Mouse (Mus musculus) heart, adult 18-20 months (tissue): Measurements from ENCODE around the gene Zfp771. TPM values are rescaled to one million over a fixed set of nuclear protein-coding genes. Genes with fewer than 3 reads are reported as not detected.

Experiments
- DNase-seq, 2 experiments: peaks; one replicate each; pipeline ENCODE4 v3.0.0; 2021 to 2022; ENCODE audit warnings: mixed read lengths in 1 of 2
- long read RNA-seq, 2 experiments: library from polyadenylated mRNA; stranded (forward); transcript quantifications; one replicate each; pipeline ENCODE4 v2.0.0; 2021
- total RNA-seq, 2 experiments: library from RNA; stranded (reverse); gene quantifications; 2 replicates each; pipeline ENCODE4 v1.2.3; 2021

Gene Zfp771
- 10 to 100 TPM; 18.3 to 19.3 TPM for total RNA-seq
- long read RNA-seq, experiment 1, transcript Zfp771-201 (3 exons, 1,484 nt) = major isoform, 18 of 25 reads
- long read RNA-seq, experiment 1, partial matches to known transcripts = 4 of 25 reads
- long read RNA-seq, experiment 1, other reads (novel, unspliced or antisense) = 3 of 25 reads
- long read RNA-seq, experiment 2, transcript Zfp771-201 (3 exons, 1,484 nt) = major isoform, 15 of 18 reads
- long read RNA-seq, experiment 2, partial matches to known transcripts = 0 of 18 reads
- long read RNA-seq, experiment 2, other reads (novel, unspliced or antisense) = 3 of 18 reads

- DNase-seq = peak; percentile 95 to 97
Measured at GRCm38 (mm10) chr7:127243870-127244657, at the start of gene Zfp771. Gene Zfp771 (plus strand): TSS chr7:127244274.

DNA sequence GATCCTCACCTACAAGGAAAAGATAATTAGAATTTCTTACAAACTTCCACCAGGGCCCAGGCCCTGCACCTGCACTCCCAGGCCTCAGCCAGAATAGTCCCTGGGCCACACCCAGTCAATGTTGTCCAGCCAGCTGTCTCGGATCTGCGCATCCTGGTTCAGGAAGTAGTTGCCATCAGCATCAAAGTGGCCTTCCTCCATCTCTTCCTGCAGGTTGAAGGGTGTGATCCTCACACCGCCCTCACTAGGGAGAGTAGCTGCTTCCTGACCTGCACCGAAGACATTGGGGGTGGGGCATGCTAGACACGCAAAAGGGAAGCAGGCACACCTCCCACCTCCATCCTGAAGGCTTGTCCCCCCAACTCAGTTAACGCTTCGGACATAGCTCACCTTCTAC is 49.4 kb upstream of the Zfp771 start:
- DNase-seq = no peak

DNA sequence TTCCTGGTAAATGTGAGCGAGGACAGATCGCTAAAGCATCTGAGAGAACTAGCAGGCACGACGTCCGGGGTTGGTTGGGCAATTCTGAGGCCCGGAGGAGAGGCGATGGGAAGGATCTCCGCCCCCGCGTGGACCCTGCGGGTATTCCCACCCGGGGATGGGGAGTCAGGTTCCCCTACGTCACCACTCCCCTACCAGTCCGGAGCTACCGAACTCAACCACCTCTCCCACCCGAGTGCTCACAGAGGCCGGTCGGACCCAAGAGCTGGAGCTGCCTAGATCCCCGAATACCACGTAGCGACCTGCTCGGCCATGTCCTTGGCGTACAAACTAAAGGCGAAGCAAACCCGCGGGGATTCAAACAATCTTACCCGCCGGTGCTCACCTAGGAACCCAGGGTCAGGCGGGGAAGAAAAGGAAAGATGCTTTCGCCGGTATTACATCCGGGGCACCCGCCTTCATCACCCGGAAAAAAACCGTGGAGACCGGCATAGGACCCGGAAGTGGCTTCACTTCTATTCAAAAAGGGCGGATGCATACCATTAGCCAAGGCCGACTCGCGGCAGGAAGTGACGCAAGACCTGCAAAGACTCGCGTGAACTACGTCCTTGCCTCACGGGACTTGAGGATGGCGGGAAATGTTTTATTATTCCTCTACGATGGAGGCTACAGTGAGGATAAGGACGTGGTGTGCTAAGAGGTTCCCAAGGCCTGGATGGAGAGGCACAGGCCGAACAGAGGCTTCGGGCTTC is 48.4 kb upstream of the Zfp771 start, which contains the start of gene Cd2bp2:
TSS of gene Cd2bp2 (minus strand) at position 507 of the 752 bp plus-strand sequence.
- DNase-seq = peak; percentile 97 to 98

GRCm38 (mm10) chr7:127196484-127196883 is 47.6 kb upstream of the Zfp771 start:
- no peak for DNase-seq

DNA sequence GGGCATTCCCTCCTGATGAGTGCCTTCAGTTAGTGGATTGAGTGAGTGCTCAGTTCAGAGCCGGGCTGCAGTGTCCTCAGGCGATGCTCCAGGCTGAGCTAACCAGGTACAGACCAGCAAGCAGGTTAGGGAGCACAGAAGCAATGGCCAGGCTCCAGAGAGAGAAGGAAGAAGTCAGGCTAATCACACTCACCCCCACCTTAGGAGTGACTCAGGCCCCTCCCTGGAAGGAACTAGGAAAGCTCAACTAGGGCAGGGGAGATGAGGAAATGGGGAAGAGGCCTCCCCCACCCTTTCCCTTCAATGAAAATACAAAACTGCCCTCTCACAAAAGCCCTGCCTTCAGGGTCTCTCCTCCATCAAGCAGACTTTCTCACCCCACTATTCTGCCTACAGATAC is 37.5 kb upstream of the Zfp771 start:
- no peak for DNase-seq

DNA sequence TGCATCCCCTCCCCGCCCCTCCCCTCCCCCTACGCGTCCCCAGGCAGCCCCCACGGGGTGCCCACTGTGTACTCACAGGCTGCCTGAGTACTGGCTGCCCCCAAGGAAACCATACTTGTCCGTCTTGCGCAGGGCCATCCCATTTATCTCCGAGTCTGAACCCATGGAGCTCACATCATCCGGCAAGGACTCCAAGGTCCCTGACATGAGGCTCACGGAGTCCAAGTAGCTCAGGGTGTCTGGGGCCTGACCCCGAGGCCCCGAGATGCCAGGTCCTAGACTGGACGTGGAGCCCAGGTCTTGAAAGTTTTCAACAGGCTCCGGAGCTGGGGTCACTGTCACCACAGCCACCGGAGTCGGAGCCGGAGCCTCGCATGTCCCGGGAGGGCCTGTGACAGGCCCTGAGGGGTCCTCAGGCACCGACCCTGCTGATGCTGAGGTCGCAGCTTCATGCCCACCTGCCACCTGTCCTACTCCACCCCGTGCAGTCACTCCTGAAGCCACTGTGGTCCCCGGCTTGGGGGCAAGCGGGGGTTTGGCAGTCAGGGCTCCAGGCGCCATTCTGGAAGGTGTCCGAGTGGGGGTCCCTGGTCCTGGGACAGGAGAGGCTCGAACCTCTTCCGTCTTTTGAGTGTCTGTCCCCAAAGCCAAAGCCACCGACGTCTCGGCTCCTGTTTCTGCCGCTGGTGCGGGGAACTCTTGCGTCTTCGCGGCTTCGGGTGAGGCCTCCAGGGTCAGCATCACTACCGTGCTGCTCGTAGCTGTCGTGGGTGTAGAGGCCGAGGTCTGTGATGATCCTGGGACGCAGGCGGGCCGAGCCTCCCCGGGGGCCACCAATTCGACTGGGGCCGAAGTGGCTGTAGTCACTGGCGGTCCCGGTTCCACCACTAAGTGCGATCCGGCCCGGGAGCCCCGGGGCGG is 36.4 kb upstream of the Zfp771 start:
- no peak for DNase-seq

GRCm38 (mm10) chr7:127208295-127208552 is 35.9 kb upstream of the Zfp771 start, which contains the start of gene Tbc1d10b:
Gene Tbc1d10b (minus strand): TSS chr7:127208468.
- DNase-seq = no peak

- DNase-seq = peak; percentile 92 to 99
Measured at GRCm38 (mm10) chr7:127208553-127209438, 35.3 kb upstream of the Zfp771 start, which contains the start of gene Mylpf. Gene Mylpf (plus strand): TSS chr7:127208890.

DNA sequence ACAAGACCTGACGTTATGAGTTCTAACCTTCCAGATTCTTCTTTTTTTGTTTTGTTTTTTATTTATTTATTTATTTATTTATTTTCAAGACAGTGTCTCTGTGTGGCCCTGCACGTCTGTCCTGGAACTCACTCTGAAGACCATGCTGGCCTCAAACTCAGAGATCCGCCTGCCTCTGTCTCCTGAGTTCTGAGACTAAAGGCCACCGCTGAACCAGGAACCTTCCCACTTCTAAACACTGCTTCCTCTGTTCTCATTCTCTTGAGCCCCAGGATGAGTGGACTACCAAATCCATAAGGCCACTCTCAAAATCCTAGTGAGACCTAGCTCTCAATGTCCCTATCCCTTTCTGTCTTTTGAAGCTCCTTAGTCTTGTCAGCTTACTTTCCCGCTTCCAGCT is 34.2 kb upstream of the Zfp771 start:
- DNase-seq = no peak

DNA sequence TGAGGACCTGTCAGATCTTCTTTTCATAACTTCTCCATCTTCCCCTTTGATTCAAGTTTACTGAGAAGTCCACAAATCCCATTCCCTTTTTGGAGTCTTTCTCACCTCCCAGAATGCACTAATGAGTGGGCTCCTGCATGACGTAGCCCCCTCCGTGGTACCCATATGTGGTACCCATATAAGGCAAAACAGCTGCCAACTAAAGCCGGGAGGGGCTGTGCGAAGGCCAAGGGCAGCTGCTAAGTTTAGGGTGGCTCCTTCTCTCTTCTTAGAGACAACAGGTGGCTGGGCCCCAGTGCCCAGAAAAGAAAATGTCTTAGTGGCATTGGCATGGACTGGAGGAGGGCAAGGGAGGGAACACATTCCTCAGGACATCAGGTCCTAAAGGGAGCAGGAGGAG is 33.8 kb upstream of the Zfp771 start:
- no peak for DNase-seq

GRCm38 (mm10) chr7:127211014-127211745 is 32.9 kb upstream of the Zfp771 start:
- no peak for DNase-seq

GRCm38 (mm10) chr7:127212432-127213250 is 31.4 kb upstream of the Zfp771 start:
- DNase-seq = no peak

GRCm38 (mm10) chr7:127213485-127213884 is 30.6 kb upstream of the Zfp771 start:
- peak in 1 of 2 experiments; percentile 66 for DNase-seq

GRCm38 (mm10) chr7:127213930-127214329 is 30.1 kb upstream of the Zfp771 start:
- no peak for DNase-seq

- DNase-seq = no peak
Measured at GRCm38 (mm10) chr7:127214521-127214920, 29.6 kb upstream of the Zfp771 start.

DNA sequence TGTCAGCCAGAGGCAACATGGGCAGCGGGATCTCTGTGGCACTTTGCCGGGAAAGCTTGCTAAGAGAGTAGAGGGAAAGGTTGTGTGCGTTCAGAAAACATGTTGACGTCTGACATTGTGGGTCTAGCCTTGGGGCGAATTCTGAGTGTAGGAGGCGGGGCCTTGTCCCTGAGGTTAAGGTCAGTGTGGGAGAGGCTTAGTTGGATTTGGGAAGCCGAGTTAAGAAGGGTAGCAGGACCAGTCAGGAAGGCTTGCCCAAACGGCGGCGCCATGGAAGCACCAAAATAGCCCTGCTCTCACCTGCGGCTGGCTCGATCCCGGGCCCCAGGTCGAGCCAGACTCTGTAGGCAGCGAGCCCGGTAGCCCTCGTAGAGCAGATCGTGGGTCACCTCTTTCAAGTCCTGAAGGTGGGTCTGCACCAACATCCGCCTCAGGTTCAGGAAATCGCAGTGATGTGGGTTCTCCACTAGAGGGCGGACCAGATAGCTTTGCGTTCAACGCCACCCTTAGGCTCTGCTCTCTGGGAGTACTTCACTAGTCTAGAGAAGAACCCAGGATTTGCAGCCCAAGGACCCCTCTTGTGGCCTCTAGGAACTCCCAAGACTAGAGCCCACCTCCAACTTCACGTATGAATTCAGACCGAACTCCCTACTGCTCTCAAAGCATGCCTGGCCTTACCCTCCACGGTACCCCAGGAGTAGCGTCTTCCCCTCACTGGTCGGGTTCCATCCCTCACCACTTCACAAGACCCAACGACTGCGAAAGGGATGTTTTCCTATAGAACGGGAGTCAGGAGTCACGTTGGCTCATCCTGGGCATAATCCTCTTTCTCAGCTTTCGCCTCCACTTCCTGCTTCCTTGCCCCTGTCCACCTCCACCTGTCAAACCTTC is 28.8 kb upstream of the Zfp771 start:
- peak; percentile 72 to 81 for DNase-seq

- DNase-seq = no peak
Measured at GRCm38 (mm10) chr7:127216307-127216706, 27.8 kb upstream of the Zfp771 start.

GRCm38 (mm10) chr7:127217475-127217874 is 26.6 kb upstream of the Zfp771 start:
- no peak for DNase-seq
